Mouse (Mus musculus): ENCODE data around the gene Ecpas. TPM values are rescaled to one million over a fixed set of nuclear protein-coding genes. Genes with fewer than 3 reads are reported as not detected.

The Ecpas gene
- total RNA-seq, 1 experiment from 2014 or later, result 72.1 TPM

DNA sequence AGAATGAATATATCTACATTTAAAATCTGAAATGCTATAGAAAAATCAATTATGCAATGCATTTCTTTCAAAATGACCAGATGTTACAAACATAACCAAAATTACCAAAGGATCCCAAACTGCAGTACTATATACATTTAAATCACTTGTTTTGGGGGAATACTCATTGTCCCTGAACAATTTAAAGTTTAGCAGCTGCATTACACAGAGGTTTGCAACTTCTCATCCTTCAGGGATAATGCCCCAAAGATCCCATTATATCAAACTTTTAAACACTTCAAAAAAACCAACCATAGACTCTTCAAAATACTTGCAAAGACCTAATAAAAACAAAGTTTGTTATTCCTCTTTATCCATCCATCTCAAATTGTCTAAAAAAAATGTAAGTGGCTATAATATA is 124.9 kb downstream of the Ecpas start, which contains the start of gene Olfr267:
Olfr267 (minus strand) TSS at position 101 of the 400 bp plus-strand sequence.
- no peak for ATAC-seq (replicated peaks; ENCODE audit: insufficient number of reproducible peaks, low FRiP score, low TSS enrichment, poor library complexity, severe bottlenecking)

- no peak for ATAC-seq (replicated peaks; ENCODE audit: insufficient number of reproducible peaks, low FRiP score, low TSS enrichment, poor library complexity, severe bottlenecking)
These were observed 125.9 kb downstream of the Ecpas start for GRCm38 (mm10) chr4:58786659-58787058.

DNA sequence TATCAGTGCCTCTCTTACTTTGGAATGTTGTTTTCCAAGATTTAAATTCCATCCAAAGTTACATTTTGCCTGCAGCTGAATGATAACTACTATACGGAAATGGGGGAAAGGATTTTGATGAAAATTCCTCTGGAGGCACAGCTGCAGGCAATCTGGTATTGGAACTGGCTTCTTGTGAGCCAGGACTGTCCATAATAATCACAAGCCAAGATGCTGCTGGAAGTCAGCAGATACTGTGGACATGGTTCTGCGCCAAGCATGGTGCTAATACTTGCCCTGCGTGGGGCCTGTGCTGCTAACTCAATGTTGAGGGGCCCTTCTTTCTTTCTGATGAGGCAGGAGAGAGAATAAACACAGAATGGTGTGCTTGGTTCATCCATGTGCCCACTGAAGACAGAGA is 149.1 kb downstream of the Ecpas start:
- no peak for ATAC-seq (replicated peaks; ENCODE audit: insufficient number of reproducible peaks, low FRiP score, low TSS enrichment, poor library complexity, severe bottlenecking)

- no peak for ATAC-seq (replicated peaks; ENCODE audit: insufficient number of reproducible peaks, low FRiP score, low TSS enrichment, poor library complexity, severe bottlenecking)
These were observed 163.0 kb downstream of the Ecpas start for GRCm38 (mm10) chr4:58749510-58749909.

DNA sequence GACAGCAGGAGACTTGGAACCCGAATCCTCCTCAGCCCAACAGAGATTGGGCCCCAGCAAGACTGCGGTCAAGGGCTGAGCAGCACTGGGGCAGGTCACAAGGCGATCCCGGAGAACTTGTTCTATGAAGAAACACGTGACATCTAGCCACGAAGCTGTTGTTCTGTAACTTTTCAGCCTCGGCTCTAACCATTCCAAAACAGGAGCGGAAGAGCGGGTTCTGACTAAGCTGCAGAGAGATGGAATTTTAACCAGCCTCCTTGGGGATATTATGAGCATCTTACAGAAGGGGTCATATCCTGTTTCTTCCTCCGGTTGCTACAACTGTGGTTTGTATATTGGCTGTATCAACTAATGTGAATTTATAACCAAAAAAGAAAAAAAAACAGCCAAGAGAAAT is 163.4 kb downstream of the Ecpas start:
- no peak for ATAC-seq (replicated peaks; ENCODE audit: insufficient number of reproducible peaks, low FRiP score, low TSS enrichment, poor library complexity, severe bottlenecking)

Other genes starting within 250 kb of the Ecpas start
- gene Olfr267, start 125.0 kb downstream of the Ecpas start, total RNA-seq (2017), result not detected in 3 replicates
- gene Zkscan16, start 30.9 kb upstream of the Ecpas start, total RNA-seq (2017), result 0.29 TPM in 1 of 3 replicates, not detected in the others
- gene Ptgr1, start 74.4 kb upstream of the Ecpas start, total RNA-seq (2017), result 1.9 to 2.7 TPM (median 2.3 TPM) in 3 replicates
- gene Dnajc25, start 82.3 kb upstream of the Ecpas start, total RNA-seq (2017), result 10.7 to 15.7 TPM (median 15.3 TPM) in 3 replicates
- gene Gm20503, start 90.5 kb upstream of the Ecpas start, total RNA-seq (2017), result not detected in 3 replicates
- 76.3 to 133 TPM (median 119 TPM) in 3 replicates for gene Gng10, start 122.3 kb upstream of the Ecpas start, total RNA-seq (2017)
- gene AI481877, start 226.2 kb upstream of the Ecpas start, total RNA-seq (2017), result 0.43 TPM in 1 of 3 replicates, not detected in the others

Measured in monocyte, adult 5-6 weeks (primary cell).